Mouse (Mus musculus): ENCODE data around the gene Krcc1. TPM values are rescaled to one million over a fixed set of nuclear protein-coding genes. Genes with fewer than 3 reads are reported as not detected.

Gene Krcc1
- 10 to 100 TPM; 14.2 to 15.0 TPM for total RNA-seq (2021)
- long read RNA-seq, experiment 1, transcript Krcc1-203 (3 exons, 1,687 nt) = major isoform, 16 of 19 reads
- long read RNA-seq, experiment 1, partial matches to known transcripts = 1 of 19 reads
- long read RNA-seq, experiment 1, other reads (novel, unspliced or antisense) = 2 of 19 reads
- long read RNA-seq, experiment 2, transcript Krcc1-203 (3 exons, 1,687 nt) = major isoform, 16 of 18 reads
- long read RNA-seq, experiment 2, partial matches to known transcripts = 0 of 18 reads
- long read RNA-seq, experiment 2, other reads (novel, unspliced or antisense) = 2 of 18 reads

DNA sequence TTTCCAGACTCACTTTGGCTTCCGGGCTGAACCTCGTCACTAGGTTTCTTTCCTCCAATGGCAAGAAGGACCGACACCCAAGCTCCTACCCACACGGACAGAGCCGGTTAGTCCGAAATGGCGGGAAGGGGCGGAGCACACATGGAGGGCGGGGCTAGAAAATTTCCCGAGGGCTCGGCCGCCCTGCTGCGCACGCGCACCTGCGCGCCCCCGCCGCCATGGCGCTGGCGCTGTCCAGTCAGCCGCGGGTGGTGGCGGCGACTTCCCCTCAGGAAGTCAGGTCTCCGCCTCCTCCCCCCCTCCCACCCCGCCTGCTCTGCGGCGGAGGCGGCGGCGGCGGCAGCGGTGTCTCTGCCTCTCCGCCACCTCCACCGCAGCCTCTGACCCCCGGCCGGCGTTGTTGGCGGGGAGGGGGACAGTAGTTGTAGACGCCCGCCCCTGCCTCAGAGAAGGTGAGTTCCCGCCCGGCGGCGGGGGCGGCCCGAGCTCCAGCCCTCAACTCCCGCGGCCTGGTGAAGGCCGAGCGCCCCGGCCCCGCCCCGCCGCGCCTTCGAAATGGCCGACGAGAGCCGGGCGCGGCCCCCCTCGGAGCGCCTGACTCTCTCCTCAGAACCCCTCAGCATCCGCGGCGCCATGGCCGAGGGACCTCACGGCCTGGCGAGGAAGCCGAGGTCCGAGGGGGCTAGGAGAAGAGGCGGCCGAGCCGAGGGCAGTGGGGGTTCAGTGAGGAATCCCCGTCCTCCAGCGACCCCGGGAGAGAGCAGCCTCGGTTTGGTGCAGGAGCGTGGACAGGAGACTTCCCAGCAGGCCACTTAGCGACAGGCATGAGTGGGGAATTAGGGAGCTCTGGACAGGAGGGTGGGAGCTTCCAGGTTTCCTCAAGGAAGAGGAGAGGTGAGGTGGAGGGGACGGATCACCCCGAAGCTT is at the start of gene Krcc1:
Gene Krcc1 (plus strand): TSS at position 289 of the 927 bp plus-strand sequence.
- intact Hi-C loops (cut with DNase I) = loop anchor here (5.0 kb wide), 1 partner anchor 104 kb away; no protein-coding TSS in a partner anchor
- peak; percentile 96 for DNase-seq (ENCODE audit: low spot score in 2 of 2)

DNA sequence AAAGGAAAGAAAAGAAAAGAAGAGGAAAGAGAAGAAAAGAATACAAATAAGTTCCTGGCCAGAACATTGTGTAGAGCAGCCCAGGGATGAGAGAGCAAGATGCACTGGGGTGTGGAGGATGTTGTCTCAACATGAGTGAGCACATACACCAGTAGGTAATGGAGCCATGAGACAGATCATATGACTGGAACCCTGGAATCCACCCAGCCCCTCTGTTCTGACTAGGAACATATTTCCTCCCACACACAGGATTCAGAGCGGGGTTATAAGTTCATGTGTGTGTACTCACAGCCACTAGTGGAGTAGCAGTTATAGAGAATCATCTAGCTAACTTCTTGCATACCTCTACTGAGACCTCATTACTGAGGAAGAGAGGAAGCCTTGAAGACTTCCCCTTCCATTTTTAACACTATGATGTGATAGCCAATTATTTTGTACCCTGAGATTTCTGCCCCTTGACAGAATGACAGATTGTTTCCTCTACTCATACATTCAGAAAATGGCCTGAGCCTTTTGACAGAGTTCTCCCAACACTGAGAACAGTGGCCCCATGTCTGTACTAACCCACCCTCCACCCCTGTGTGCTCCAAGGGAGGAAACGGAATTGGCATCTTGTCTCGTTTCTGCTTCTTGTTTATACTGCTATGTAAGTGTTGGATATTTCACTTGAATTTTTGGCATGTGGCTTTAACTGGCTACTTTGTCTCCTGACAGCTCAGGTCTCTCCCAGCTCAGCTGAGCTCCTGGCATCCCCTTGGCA is 47.1 kb upstream of the Krcc1 start:
- DNase-seq (ENCODE audit: low spot score in 2 of 2) = no peak
- intact Hi-C loops (cut with DNase I) = no loop called here

DNA sequence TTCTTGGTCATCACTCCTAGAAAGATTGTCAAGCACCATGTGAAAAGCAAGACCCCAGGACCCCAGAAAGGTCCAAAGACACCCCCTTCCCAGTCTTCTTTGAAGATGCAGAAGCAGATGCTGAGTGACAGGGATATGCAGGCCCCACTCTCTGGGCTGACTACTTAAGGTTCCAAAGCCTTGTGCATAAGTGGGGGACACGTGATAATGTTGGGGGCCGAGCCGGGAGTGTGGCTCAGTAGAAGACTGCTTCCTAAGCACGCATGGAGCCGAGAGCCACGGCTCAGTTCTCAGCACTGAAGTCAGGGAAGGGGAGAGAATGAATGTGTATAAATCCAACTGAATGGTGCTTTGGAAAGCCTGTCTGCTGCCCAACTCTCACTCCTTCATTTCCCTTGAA is 44.9 kb upstream of the Krcc1 start:
- DNase-seq (ENCODE audit: low spot score in 2 of 2) = no peak
- intact Hi-C loops (cut with DNase I) = no loop called here

DNA sequence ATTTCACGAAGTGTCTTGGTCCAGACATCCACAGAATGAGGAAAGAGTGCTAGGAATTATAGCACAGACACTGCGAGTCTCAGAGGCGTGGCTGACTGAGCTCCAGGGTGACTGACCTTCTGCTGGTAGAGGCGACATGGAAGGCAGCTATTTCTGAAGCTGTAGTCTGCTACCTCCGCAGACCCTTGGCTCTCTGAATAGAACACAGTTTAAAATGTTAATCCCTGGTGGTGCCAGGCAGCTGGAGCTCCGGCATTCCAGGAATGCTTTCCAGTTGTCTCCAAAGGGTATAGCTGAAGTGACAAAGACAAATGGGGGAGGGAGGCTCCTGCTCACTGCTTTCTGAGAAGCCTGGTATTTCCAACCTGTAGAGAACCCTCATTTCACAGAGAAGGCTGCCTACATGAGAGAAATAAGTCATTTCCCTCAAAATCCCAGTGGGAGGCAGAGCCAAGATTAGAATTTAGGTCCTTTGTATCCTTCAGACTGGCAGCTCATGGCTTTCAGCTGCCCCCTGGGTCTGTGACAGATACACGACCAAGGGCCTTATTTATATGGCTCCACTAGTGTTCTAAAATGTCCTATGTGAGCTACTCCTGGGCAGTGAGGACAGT is 44.2 kb upstream of the Krcc1 start:
- no peak for DNase-seq (ENCODE audit: low spot score in 2 of 2)
- intact Hi-C loops (cut with DNase I) = no loop called here

DNA sequence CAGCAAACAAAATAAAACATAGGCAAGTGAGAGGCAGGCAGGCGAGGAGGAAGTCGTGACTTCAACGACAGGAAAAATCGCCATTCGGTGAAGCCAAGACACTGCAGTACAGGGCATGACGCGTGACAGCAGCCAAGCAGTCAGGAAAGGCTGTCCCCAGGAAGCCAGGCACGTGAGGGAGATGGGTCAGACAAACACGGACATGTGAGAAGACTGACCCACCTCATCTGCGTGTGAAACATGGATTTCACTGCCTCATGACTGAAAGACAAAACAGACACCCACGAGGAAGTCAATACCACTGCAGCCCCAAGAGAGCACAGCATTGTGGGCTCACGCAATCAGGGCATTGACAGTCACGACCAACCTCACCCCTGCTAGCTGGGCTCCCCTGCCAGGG is 36.4 kb upstream of the Krcc1 start:
- intact Hi-C loops (cut with DNase I) = no loop called here
- no peak for DNase-seq (ENCODE audit: low spot score in 2 of 2)

DNA sequence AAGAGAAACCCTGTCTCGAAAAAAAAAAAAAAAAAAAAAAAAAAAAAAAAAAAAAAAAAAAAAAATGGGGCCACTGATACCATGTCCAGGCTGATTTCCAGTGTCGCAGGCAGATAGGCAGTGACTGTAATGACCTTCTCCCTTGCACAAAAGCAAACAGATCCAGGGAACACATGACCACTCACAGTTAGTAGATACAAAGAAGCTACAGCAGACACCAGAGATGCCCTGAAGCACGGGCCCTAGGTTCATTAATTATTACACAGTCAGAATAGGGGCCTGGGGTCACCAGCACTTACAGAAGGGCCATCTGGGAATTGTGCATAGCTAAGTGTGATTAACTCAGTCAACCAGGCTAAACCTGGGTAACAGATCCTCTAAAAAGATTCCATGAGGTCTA is 35.5 kb upstream of the Krcc1 start:
- intact Hi-C loops (cut with DNase I) = no loop called here
- no peak for DNase-seq (ENCODE audit: low spot score in 2 of 2)

DNA sequence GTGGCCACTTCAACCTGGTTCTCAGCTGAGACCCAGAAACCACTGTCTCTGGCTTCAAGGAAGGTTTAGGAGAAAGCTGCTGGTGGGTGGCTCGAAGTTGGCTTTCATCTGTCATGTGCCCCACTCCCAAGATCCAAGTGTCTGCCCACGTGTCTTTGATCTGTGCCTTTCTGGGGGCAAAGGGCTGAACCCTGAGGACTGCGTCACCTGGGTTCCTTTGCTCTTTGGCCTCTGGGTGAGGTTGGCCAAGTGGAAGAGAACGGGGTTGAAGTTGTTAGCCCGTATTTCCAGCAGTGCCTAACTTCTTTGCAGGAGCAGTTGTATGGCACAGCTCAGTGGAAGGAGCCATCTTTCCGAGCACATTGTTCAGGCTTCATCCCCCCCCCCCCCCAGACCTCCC is 35.0 kb upstream of the Krcc1 start:
- no peak for DNase-seq (ENCODE audit: low spot score in 2 of 2)
- intact Hi-C loops (cut with DNase I) = no loop called here

DNA sequence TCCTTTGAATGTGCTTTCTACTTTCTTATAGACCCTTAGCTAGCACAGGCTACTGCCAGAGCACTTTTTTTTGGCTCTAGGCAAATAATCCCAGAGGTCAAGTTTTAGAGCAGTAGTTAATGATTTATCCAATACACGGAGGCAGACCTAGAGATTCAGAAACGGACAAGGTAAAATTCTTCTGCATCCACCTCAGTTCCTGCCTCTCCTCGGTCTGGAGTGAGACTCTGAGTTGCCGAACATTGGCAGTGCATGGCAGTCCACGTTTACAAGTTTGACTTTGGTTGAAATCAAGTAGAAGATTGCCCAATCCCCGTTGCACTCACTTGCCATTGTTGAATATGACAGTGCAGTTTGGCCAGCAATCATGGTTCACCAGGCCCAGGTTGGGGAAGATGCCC is 34.4 kb upstream of the Krcc1 start:
- intact Hi-C loops (cut with DNase I) = no loop called here
- no peak for DNase-seq (ENCODE audit: low spot score in 2 of 2)

DNA sequence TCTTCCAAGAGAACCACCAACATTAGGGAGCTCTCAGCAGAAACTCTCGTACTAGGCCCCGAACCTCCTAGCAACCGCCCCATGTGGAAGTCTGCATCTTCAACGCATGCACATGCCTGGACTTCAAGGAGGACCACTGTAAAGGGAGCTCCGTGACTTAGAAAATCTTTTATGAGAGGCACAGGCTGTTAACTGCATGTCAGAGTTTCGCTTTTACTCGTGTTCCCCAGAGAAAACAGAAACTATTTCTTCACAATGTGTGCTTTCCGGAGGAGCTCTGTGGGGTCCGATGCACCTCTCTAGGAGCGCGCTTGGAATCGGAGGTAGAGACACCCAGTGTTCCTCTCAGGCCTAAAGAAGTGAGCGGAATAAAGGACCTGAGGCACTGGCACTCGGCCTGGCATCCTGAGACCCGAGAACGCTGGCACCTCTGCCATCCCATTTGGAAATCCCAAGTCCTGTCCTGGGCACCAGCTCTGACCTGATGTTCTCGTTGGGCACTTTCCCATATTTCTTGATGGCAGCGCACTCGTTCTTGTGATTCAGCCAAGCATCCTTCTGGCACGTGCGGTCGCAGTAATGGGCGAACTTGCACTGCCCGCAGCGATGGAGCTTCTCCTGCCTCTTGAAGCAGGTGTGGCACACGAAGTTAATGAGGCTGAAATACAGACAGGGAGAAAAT is 32.3 kb upstream of the Krcc1 start:
- intact Hi-C loops (cut with DNase I) = no loop called here
- no peak for DNase-seq (ENCODE audit: low spot score in 2 of 2)

DNA sequence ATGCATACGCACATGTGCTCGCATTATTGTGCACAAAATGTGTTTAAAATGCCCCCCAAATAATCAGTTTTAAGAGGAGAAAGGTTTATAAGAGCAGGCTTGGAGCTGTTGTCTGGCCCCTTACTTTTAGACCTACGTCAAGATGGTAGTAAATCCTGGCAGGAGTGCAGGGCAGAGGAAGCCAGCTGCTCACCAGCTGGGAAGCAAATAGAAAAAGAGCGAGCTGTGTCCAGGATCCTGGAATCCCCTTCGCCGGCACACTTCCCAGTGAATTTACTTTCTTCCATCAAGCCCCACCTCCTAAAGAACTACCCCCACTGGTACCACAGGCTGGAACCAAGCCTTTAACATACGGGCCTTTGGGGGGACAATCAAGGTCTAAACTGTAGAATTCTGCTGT is 30.6 kb upstream of the Krcc1 start:
- no peak for DNase-seq (ENCODE audit: low spot score in 2 of 2)
- intact Hi-C loops (cut with DNase I) = no loop called here

DNA sequence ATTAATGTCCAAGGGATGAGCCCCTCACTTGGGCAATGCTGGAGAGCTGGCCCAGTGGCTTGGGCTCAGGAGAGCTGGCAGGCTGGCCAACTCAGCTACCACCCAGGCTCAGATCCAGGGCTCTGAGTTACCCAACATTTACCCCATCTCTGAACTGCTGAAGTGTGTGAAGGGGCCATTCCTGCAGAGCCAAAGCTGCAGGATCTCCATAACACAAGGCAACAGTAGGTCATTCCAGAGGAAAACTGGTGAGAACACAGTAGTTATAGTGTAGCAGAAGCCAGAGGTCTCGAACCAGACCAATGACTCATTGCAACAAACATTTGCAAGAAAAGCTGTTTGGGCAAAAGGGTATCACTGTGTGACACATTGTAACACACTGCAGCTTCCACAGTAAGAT is 28.7 kb upstream of the Krcc1 start:
- intact Hi-C loops (cut with DNase I) = no loop called here
- no peak for DNase-seq (ENCODE audit: low spot score in 2 of 2)

DNA sequence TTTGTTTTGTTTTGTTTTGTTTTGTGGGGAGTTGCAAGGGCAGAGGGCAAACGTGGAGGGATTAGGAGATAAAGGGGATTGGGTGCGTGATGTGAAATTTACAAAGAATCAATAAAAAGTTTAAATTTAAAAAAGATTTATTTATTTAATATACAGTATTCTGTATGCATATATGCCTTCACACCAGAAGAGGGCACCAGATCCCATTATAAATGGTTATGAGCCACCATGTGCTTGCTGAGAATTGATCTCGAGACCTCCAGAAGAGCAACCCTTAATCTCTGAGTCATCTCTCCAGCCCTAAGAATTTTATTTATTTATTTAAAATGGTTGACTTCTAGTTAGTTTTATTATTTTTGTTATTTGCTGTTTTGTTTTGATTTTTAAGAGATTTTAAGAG is 28.2 kb upstream of the Krcc1 start:
- intact Hi-C loops (cut with DNase I) = no loop called here
- no peak for DNase-seq (ENCODE audit: low spot score in 2 of 2)

DNA sequence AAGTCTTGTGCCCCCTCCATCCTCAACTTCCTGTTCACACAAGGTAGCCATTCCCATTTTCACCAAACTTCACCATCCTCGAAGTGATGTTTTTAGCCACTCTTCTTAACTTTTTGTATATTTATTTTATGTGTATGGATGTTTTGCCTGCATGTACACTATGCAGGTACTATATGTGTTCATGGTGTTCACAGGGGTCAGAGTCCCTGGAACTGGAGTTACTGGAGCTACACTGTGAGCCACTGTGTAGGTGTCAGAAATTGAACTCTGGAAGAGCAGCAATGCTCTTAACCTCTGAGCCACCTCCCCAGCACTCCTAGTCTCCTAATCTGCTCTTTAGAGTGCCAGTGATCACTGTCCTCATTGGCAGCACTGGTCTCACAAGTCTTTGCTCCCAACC is 23.1 kb upstream of the Krcc1 start:
- intact Hi-C loops (cut with DNase I) = no loop called here
- no peak for DNase-seq (ENCODE audit: low spot score in 2 of 2)

DNA sequence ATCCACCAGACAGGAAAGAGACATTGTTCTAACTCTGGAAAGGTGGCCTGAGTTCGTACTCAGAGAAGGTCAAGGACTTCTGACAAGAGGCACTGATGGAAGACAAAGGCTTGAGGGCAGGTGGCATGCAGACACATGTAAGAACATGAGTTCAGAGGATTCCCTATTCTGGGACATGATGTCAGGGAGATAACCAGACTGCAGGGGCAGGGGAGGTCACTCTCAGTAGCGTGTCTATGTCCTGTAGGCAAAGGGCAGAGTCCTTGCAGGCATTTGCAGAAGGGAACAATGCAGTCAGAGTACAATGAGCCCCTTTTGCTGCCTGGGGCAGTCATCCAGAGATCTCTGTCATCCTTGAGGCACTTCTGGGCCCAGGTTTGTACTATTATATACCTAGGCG is 21.9 kb upstream of the Krcc1 start:
- intact Hi-C loops (cut with DNase I) = no loop called here

DNA sequence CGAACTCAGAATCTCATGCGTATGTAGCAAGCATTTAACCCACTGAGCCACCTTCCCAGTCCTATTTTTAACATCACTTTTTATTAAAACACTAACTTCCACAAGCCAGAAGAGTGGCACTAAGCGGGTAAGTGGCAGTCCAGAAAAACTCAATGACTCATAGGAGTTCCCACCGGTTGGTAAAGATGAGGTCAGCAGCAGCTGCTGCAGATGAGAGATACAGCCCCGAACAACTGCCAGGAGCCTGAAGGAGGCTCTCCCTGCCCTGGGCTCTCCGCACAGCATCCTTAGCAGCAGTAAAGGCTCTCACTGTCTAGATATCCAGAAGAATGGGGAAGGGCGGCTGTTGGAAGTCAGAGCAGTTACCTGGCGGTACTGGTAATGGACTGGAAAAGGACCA is 20.5 kb upstream of the Krcc1 start:
- DNase-seq (ENCODE audit: low spot score in 2 of 2) = no peak
- intact Hi-C loops (cut with DNase I) = no loop called here

More for the DNA sequence above, 21.9 kb upstream of the Krcc1 start:
- no peak for DNase-seq (ENCODE audit: low spot score in 2 of 2)

DNA sequence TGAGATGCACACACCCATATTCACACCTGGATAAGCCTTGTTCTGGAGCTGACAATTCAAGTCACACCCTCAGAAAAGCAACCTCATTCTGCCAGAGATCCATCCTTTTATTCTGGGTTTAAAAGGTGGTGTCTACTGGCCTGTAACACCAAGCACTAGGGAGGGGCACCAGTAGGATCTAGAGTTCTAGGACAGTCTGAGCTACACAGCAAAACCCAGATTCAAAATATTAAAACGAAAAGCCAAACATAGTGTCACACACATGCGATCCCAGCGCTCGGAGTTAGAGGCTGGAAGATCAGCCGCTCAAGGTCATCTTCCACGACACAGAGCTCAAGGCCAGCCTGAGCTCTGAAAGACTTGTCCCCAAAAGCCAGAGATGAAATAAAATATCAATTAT is 17.0 kb upstream of the Krcc1 start:
- DNase-seq (ENCODE audit: low spot score in 2 of 2) = no peak
- intact Hi-C loops (cut with DNase I) = no loop called here

DNA sequence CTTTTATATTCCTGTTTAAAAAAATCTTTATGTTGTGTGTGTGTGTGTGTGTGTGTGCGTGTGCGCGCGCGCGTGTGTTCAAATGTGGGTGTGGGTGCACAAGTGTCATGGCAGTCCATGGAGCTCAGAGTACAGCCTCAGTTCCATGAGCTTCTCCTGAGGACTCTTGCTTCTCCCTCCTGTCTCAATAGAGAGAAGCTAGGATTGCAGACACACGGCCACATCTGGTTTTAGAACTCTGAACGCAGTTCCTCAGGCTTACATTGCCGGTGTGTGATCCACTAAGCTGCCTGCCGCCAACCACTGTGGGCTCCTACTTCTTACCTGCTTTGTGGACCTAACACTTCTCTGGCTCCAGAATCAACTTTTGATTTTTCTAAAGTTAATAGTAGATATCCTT is 15.3 kb upstream of the Krcc1 start:
- intact Hi-C loops (cut with DNase I) = no loop called here
- no peak for DNase-seq (ENCODE audit: low spot score in 2 of 2)

DNA sequence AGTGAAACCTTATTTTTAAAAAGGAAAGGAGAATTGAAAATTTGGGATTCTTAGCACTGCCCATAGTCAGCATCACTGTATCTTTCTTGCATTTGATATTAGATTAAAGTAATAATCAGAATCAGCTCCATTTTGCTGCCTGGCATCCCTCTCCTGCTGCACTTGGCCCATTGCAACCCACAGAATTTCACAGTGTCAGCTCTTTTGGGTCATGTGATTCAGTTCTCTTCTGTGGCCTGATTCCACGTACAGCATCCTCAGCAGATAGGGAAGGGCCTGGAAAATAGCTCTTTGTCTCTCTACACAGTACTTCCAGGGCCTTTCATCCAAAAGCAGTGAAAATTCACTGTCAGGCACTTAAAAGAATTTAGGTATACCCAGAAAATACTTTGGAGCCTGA is 14.1 kb upstream of the Krcc1 start:
- intact Hi-C loops (cut with DNase I) = no loop called here
- DNase-seq (ENCODE audit: low spot score in 2 of 2) = no peak

DNA sequence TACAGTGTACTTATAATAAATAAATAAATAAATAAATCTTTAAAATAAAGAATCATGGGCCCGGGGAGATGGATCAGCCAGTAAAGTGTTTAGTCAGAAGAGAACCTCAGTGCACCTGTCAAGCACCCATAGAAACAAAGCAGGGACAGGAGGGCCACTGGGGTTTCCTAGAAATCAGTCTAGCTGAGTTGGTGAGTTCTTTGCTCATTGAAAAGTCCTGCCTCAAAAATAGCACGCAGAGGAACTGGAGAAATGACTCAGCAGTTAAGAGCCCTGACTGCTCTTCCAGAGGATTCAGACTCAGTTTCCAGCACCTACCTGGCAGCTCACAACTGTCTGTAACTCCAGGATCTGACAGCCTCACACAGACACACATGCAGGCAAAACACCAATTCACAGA is 12.9 kb upstream of the Krcc1 start:
- no peak for DNase-seq (ENCODE audit: low spot score in 2 of 2)
- intact Hi-C loops (cut with DNase I) = no loop called here
